Mouse (Mus musculus) kidney, postnatal 14 days (tissue): ENCODE data around the gene Cbfa2t3.

Source experiments
- DNase-seq: peaks from one replicate; pipeline ENCODE4 v3.0.0; 2022; ENCODE audit warnings: mixed read lengths

The Cbfa2t3 gene

GRCm38 (mm10) chr8:122686879-122687278, 12.0 kb downstream of the Cbfa2t3 start:
- no peak for DNase-seq

- DNase-seq, result no peak
These were observed 13.6 kb downstream of the Cbfa2t3 start for GRCm38 (mm10) chr8:122685097-122685861.

- DNase-seq, result no peak
These were observed 16.1 kb downstream of the Cbfa2t3 start for GRCm38 (mm10) chr8:122682820-122683219.

GRCm38 (mm10) chr8:122680171-122680570, 18.7 kb downstream of the Cbfa2t3 start:
- DNase-seq, result no peak

GRCm38 (mm10) chr8:122679325-122679920, 19.5 kb downstream of the Cbfa2t3 start:
- no peak for DNase-seq

GRCm38 (mm10) chr8:122678896-122679210, 20.1 kb downstream of the Cbfa2t3 start:
- no peak for DNase-seq

- DNase-seq, result peak; percentile 85
These were observed 20.6 kb downstream of the Cbfa2t3 start for GRCm38 (mm10) chr8:122678061-122678895.

- DNase-seq, result no peak
These were observed 21.4 kb downstream of the Cbfa2t3 start for GRCm38 (mm10) chr8:122677481-122678021.

GRCm38 (mm10) chr8:122676621-122677480, 22.1 kb downstream of the Cbfa2t3 start:
- DNase-seq, result peak; percentile 73

GRCm38 (mm10) chr8:122675596-122676420, 23.1 kb downstream of the Cbfa2t3 start:
- no peak for DNase-seq

GRCm38 (mm10) chr8:122674999-122675398, 23.9 kb downstream of the Cbfa2t3 start:
- no peak for DNase-seq

GRCm38 (mm10) chr8:122673989-122674388, 24.9 kb downstream of the Cbfa2t3 start:
- DNase-seq, result peak; percentile 34

- DNase-seq, result no peak
These were observed 27.0 kb downstream of the Cbfa2t3 start for GRCm38 (mm10) chr8:122671894-122672293.

- DNase-seq, result no peak
These were observed 28.2 kb downstream of the Cbfa2t3 start for GRCm38 (mm10) chr8:122670718-122671117.

GRCm38 (mm10) chr8:122670001-122670400, 28.9 kb downstream of the Cbfa2t3 start:
- no peak for DNase-seq

GRCm38 (mm10) chr8:122669370-122669769, 29.5 kb downstream of the Cbfa2t3 start:
- no peak for DNase-seq

GRCm38 (mm10) chr8:122667854-122668253, 31.1 kb downstream of the Cbfa2t3 start:
- DNase-seq, result peak; percentile 55

- no peak for DNase-seq
These were observed 32.1 kb downstream of the Cbfa2t3 start for GRCm38 (mm10) chr8:122666827-122667226.

GRCm38 (mm10) chr8:122666338-122666764, 32.6 kb downstream of the Cbfa2t3 start:
- DNase-seq, result peak; percentile 49

GRCm38 (mm10) chr8:122665667-122666316, 33.1 kb downstream of the Cbfa2t3 start:
- peak; percentile 88 for DNase-seq

- peak; percentile 79 for DNase-seq
These were observed 33.7 kb downstream of the Cbfa2t3 start for GRCm38 (mm10) chr8:122665221-122665620.
